Mouse (Mus musculus) forebrain, embryonic 11.5 days (tissue): Measurements from ENCODE around the gene Bad. TPM values are rescaled to one million over a fixed set of nuclear protein-coding genes. Genes with fewer than 3 reads are reported as not detected.

Experiments used
- ATAC-seq: fragments of 200-750 bp; cut with Nextera tagmentation; replicated peaks from 2 replicates; pipeline ENCODE4 v1.8.0; 2017; ENCODE audit warnings: moderate TSS enrichment; ENCODE audit not compliant: low FRiP score
- DNase-seq: peaks from one replicate; pipeline ENCODE4 v3.0.0-alpha.2; 2017; ENCODE audit warnings: low spot score
- H3K27ac ChIP-seq: fragments of 300-500 bp; sonication (generic); 2 replicates; pipeline ENCODE4 v1.5.1; 2014; ENCODE audit warnings: low read depth, low read length
- H3K27me3 ChIP-seq: fragments of 300-500 bp; sonication (generic); 2 replicates; pipeline ENCODE4 v1.6.1; 2014; ENCODE audit warnings: mild to moderate bottlenecking, low read length, mixed read lengths; ENCODE audit not compliant: control insufficient read depth, insufficient read depth
- H3K36me3 ChIP-seq: fragments of 300-500 bp; sonication (generic); 2 replicates; pipeline ENCODE4 v1.6.1; 2014; ENCODE audit warnings: mild to moderate bottlenecking, low read length, moderate library complexity, mixed read lengths; ENCODE audit not compliant: control insufficient read depth, insufficient read depth
- H3K4me1 ChIP-seq: fragments of 300-500 bp; sonication (generic); replicated peaks from 2 replicates; pipeline ENCODE4 v1.6.1; 2014; ENCODE audit warnings: low read length, mixed read lengths; ENCODE audit not compliant: control insufficient read depth, insufficient read depth
- H3K4me2 ChIP-seq: fragments of 300-500 bp; sonication (generic); 2 replicates; pipeline ENCODE4 v1.6.1; 2014; ENCODE audit warnings: low read depth, mild to moderate bottlenecking, low read length, moderate library complexity, mixed read lengths; ENCODE audit not compliant: severe bottlenecking
- H3K4me3 ChIP-seq: fragments of 300-500 bp; sonication (generic); 2 replicates; pipeline ENCODE4 v1.5.1; 2014; ENCODE audit warnings: low read depth, low read length
- H3K9ac ChIP-seq: fragments of 300-500 bp; sonication (generic); 2 replicates; pipeline ENCODE4 v1.6.1; 2014; ENCODE audit warnings: low read length
- H3K9me3 ChIP-seq: fragments of 300-500 bp; sonication (generic); 2 replicates; pipeline ENCODE4 v1.6.1; 2016; ENCODE audit warnings: low read length, mixed read lengths; ENCODE audit not compliant: control insufficient read depth
- WGBS: fragments of 180-500 bp; shearing (Covaris S2); extraction: QIAGEN DNeasy Blood & Tissue Kit; methylation state at CpG from one replicate; pipeline ENCODE4 v1.1.7; 2014; 5-methylcytosine and 5-hydroxymethylcytosine counted together
- polyA plus RNA-seq: library from polyadenylated mRNA; unstranded; fragments of >200 nt; fragmentation: Nextera tagmentation; extraction: Ambion mirVana; gene quantifications from 2 replicates; pipeline ENCODE4 v1.2.1, GENCODE M21; 2014

Gene Bad
- polyA plus RNA-seq, 1 experiment from 2014 or later: 56.6 TPM

- Histone ChIP-seq H3K9me3 (no peaks in the 10 kb centered on the region), H3K27ac (no peak overlapping the region), H3K27me3 (no peaks in the 10 kb centered on the region), H3K4me1 (peaks cover 15% of the 10 kb centered on the region), H3K4me2 (no peak overlapping the region), H3K9ac (no peak overlapping the region), H3K36me3 (peaks cover 7% of the 10 kb centered on the region; the same call in 1 of the 2 replicates), H3K4me3 (no peak overlapping the region)
- DNase-seq: peak; percentile 52
- 92% methylated on average over 15 of the region's 15 CpGs for WGBS
- no peak for ATAC-seq
These were observed 29.3 kb upstream of the Bad start for GRCm38 (mm10) chr19:6912205-6912970.

- no peak overlapping the region for H3K9ac ChIP-seq
- ATAC-seq (no peak), DNase-seq (no peak)
- H3K9me3 ChIP-seq: no peaks in the 10 kb centered on the region
- H3K4me3 ChIP-seq: no peak overlapping the region
- 84% methylated on average over 6 of the region's 6 CpGs for WGBS
- peaks cover 7% of the 10 kb centered on the region; the same call in 1 of the 2 replicates for H3K36me3 ChIP-seq
- no peak overlapping the region for H3K27ac ChIP-seq
- H3K4me2 ChIP-seq: no peak overlapping the region
- H3K4me1 ChIP-seq: peaks cover 13% of the 10 kb centered on the region
- H3K27me3 ChIP-seq: no peaks in the 10 kb centered on the region
These were observed 28.6 kb upstream of the Bad start for GRCm38 (mm10) chr19:6913036-6913435.

GRCm38 (mm10) chr19:6913991-6914390 lies 27.7 kb upstream of the Bad start:
- peaks cover 7% of the 10 kb centered on the region; the same call in 1 of the 2 replicates for H3K36me3 ChIP-seq
- no peak overlapping the region for H3K4me3 ChIP-seq
- 84% methylated on average over 11 of the region's 11 CpGs for WGBS
- ATAC-seq (no peak), DNase-seq (peak; percentile 50)
- H3K4me1 ChIP-seq: peaks cover 4% of the 10 kb centered on the region
- no peaks in the 10 kb centered on the region for H3K9me3 ChIP-seq
- H3K27me3 ChIP-seq: no peaks in the 10 kb centered on the region
- H3K27ac ChIP-seq: no peak overlapping the region
- H3K9ac ChIP-seq: no peak overlapping the region
- H3K4me2 ChIP-seq: no peak overlapping the region

GRCm38 (mm10) chr19:6914540-6914939 lies 27.1 kb upstream of the Bad start:
- Histone ChIP-seq H3K9ac (no peak overlapping the region), H3K9me3 (no peaks in the 10 kb centered on the region), H3K4me3 (no peak overlapping the region), H3K27me3 (no peaks in the 10 kb centered on the region), H3K4me2 (no peak overlapping the region), H3K4me1 (peaks cover 4% of the 10 kb centered on the region), H3K36me3 (peaks cover 7% of the 10 kb centered on the region; the same call in 1 of the 2 replicates), H3K27ac (no peak overlapping the region)
- no peak for ATAC-seq
- WGBS: 92% methylated on average over 9 of the region's 9 CpGs
- DNase-seq: no peak

- Histone ChIP-seq H3K27ac (no peak overlapping the region), H3K9ac (no peak overlapping the region), H3K4me3 (no peak overlapping the region), H3K36me3 (peaks cover 7% of the 10 kb centered on the region; the same call in 1 of the 2 replicates), H3K4me1 (peaks cover 8% of the 10 kb centered on the region), H3K27me3 (no peaks in the 10 kb centered on the region), H3K9me3 (no peaks in the 10 kb centered on the region), H3K4me2 (no peak overlapping the region)
- no peak for ATAC-seq
- peak; percentile 42 for DNase-seq
- WGBS: 86% methylated on average over 4 of the region's 4 CpGs
These were observed 26.4 kb upstream of the Bad start for GRCm38 (mm10) chr19:6915276-6915675.

- H3K4me1 ChIP-seq: peaks cover 10% of the 10 kb centered on the region; the same call in 1 of the 2 replicates
- no peak overlapping the region for H3K4me3 ChIP-seq
- peak; percentile 36 for DNase-seq
- no peak for ATAC-seq
- no peaks in the 10 kb centered on the region for H3K27me3 ChIP-seq
- H3K36me3 ChIP-seq: peaks cover 7% of the 10 kb centered on the region; the same call in 1 of the 2 replicates
- H3K9ac ChIP-seq: no peak overlapping the region
- no peak overlapping the region for H3K27ac ChIP-seq
- 83% methylated on average over 4 of the region's 4 CpGs for WGBS
- H3K9me3 ChIP-seq: no peaks in the 10 kb centered on the region
- no peak overlapping the region for H3K4me2 ChIP-seq
These were observed 25.2 kb upstream of the Bad start for GRCm38 (mm10) chr19:6916496-6916895.

GRCm38 (mm10) chr19:6918321-6918720 lies 23.3 kb upstream of the Bad start:
- peaks cover 14% of the 10 kb centered on the region; the same call in 1 of the 2 replicates for H3K4me1 ChIP-seq
- ATAC-seq (no peak), DNase-seq (peak; percentile 31)
- H3K4me3 ChIP-seq: no peak overlapping the region
- peaks cover 9% of the 10 kb centered on the region for H3K27me3 ChIP-seq
- no peak overlapping the region for H3K4me2 ChIP-seq
- no peaks in the 10 kb centered on the region; the same call in 1 of the 2 replicates for H3K36me3 ChIP-seq
- no peak overlapping the region for H3K9ac ChIP-seq
- no peaks in the 10 kb centered on the region for H3K9me3 ChIP-seq
- WGBS: 93% methylated on average over 4 of the region's 4 CpGs
- H3K27ac ChIP-seq: no peak overlapping the region

- Histone ChIP-seq H3K4me3 (no peak overlapping the region), H3K9ac (no peak overlapping the region), H3K9me3 (no peaks in the 10 kb centered on the region), H3K27ac (no peak overlapping the region), H3K4me1 (peaks cover 14% of the 10 kb centered on the region; the same call in 1 of the 2 replicates), H3K27me3 (peaks cover 18% of the 10 kb centered on the region), H3K36me3 (no peaks in the 10 kb centered on the region), H3K4me2 (no peak overlapping the region)
- no peak for DNase-seq
- ATAC-seq: no peak
These were observed 22.2 kb upstream of the Bad start for GRCm38 (mm10) chr19:6919431-6919830.
